Mouse (Mus musculus) CH12.LX (cell line): ENCODE results near the gene Tmem165. TPM values are rescaled to one million over a fixed set of nuclear protein-coding genes. Genes with fewer than 3 reads are reported as not detected.

Experiments used
- DNase-seq: peaks from one replicate; pipeline ENCODE4 v3.0.0-alpha.2; 2013; ENCODE audit errors: extremely low read depth
- H3K27ac ChIP-seq: 2 replicates; pipeline ENCODE4 v1.5.1; 2012; ENCODE audit warnings: low read depth, mild to moderate bottlenecking, control low read depth, moderate library complexity; ENCODE audit not compliant: insufficient read depth
- H3K27me3 ChIP-seq: replicated peaks from 2 replicates; pipeline ENCODE3; 2012; ENCODE audit warnings: inconsistent platforms
- H3K36me3 ChIP-seq, 2 experiments: replicated peaks in 1 of 2; 2 replicates each; pipeline versions ENCODE3 to v1.6.1; 2012; ENCODE audit warnings: inconsistent platforms in 1 of 2, low read length in 1 of 2, mild to moderate bottlenecking in 1 of 2, mixed read lengths in 1 of 2, moderate library complexity in 1 of 2; ENCODE audit not compliant: control insufficient read depth in 1 of 2, insufficient read depth in 1 of 2
- H3K4me1 ChIP-seq, 2 experiments: 2 replicates each; pipeline ENCODE4 v1.6.1; 2012; ENCODE audit warnings: inconsistent platforms in 1 of 2, moderate library complexity in 1 of 2; ENCODE audit not compliant: insufficient read depth in 2 of 2, control insufficient read depth in 1 of 2
- H3K4me2 ChIP-seq: 2 replicates; pipeline ENCODE4 v1.6.1; 2012; ENCODE audit warnings: low read depth, mild to moderate bottlenecking, control low read depth; ENCODE audit not compliant: poor library complexity, insufficient read depth, severe bottlenecking
- H3K4me3 ChIP-seq, 3 experiments: fragments of 150-350 bp in 1 of 3; sonication (generic) in 1 of 3; replicated peaks in 1 of 3; 2 replicates each; pipeline versions ENCODE3 to v1.5.1; 2011 to 2012; ENCODE audit warnings: low read depth in 2 of 3, low read length in 2 of 3, mild to moderate bottlenecking in 2 of 3, moderate library complexity in 2 of 3, control low read depth in 1 of 3, improper control_type of control experiment in 1 of 3, inconsistent platforms in 1 of 3, mixed read lengths in 1 of 3; ENCODE audit not compliant: poor library complexity in 1 of 3
- H3K79me2 ChIP-seq: replicated peaks from 2 replicates; pipeline ENCODE4 v1.6.1; 2012; ENCODE audit warnings: mild to moderate bottlenecking, moderate library complexity; ENCODE audit not compliant: control insufficient read depth, poor library complexity, insufficient read depth, severe bottlenecking; ENCODE audit errors: extremely low read depth
- H3K9ac ChIP-seq: 2 replicates; pipeline ENCODE4 v1.6.1; 2012; ENCODE audit warnings: low read depth, mild to moderate bottlenecking, control low read depth, moderate library complexity; ENCODE audit not compliant: insufficient read depth
- H3K9me3 ChIP-seq: replicated peaks from 2 replicates; pipeline ENCODE3; 2012; ENCODE audit warnings: low read length, inconsistent platforms, mixed read lengths
- CHD2 ChIP-seq: IDR thresholded peaks from 2 replicates; pipeline ENCODE4 v1.6.1; 2011; ENCODE audit warnings: low read length, improper control_type of control experiment
- CTCF ChIP-seq, 2 experiments: IDR thresholded peaks in 1 of 2; conservative IDR thresholded peaks in 1 of 2; 2 replicates each; pipeline ENCODE4 v1.5.1; 2011 to 2012; ENCODE audit warnings: low read depth in 2 of 2, low read length in 2 of 2, improper control_type of control experiment in 1 of 2, inconsistent platforms in 1 of 2, mild to moderate bottlenecking in 1 of 2, moderate library complexity in 1 of 2
- E2F4 ChIP-seq: IDR thresholded peaks from 2 replicates; pipeline ENCODE4 v1.6.1; 2011; ENCODE audit warnings: low read depth, low read length, improper control_type of control experiment; ENCODE audit not compliant: insufficient replicate concordance
- ELF1 ChIP-seq: IDR thresholded peaks from 2 replicates; pipeline ENCODE4 v1.6.1; 2014; ENCODE audit warnings: low read depth, mild to moderate bottlenecking, inconsistent platforms, low read length, improper control_type of control experiment
- GABPA ChIP-seq: IDR thresholded peaks from 2 replicates; pipeline ENCODE4 v1.6.1; 2012; ENCODE audit warnings: low read depth, low read length, improper control_type of control experiment, inconsistent platforms; ENCODE audit not compliant: insufficient replicate concordance
- JUN ChIP-seq: IDR thresholded peaks from 2 replicates; pipeline ENCODE4 v1.6.1; 2011; ENCODE audit warnings: low read depth, mild to moderate bottlenecking, low read length, improper control_type of control experiment, moderate library complexity; ENCODE audit not compliant: insufficient read depth
- KAT2A ChIP-seq: IDR thresholded peaks from 2 replicates; pipeline ENCODE4 v1.6.1; 2012; ENCODE audit warnings: low read length, improper control_type of control experiment, inconsistent platforms; ENCODE audit not compliant: insufficient replicate concordance
- MAX ChIP-seq: IDR thresholded peaks from 2 replicates; pipeline ENCODE4 v1.6.1; 2011; ENCODE audit warnings: low read length, improper control_type of control experiment
- MAZ ChIP-seq: IDR thresholded peaks from 2 replicates; pipeline ENCODE4 v1.6.1; 2012; ENCODE audit warnings: low read depth, mild to moderate bottlenecking, inconsistent platforms, low read length, improper control_type of control experiment, moderate library complexity
- MXI1 ChIP-seq: IDR thresholded peaks from 2 replicates; pipeline ENCODE4 v1.6.1; 2011; ENCODE audit warnings: mild to moderate bottlenecking, low read depth, low read length, improper control_type of control experiment
- MYC ChIP-seq: IDR thresholded peaks from 2 replicates; pipeline ENCODE4 v1.6.1; 2011; ENCODE audit warnings: low read depth, mild to moderate bottlenecking, improper control_type of control experiment, low read length
- NELFE ChIP-seq: IDR thresholded peaks from 2 replicates; pipeline ENCODE4 v1.6.1; 2011; ENCODE audit warnings: low read depth, low read length, improper control_type of control experiment
- PAX5 ChIP-seq: IDR thresholded peaks from 2 replicates; pipeline ENCODE4 v1.6.1; 2012; ENCODE audit warnings: low read length, inconsistent platforms, mixed read lengths
- POLR2A ChIP-seq: IDR thresholded peaks from 2 replicates; pipeline ENCODE4 v1.6.1; 2011; ENCODE audit warnings: low read depth, mild to moderate bottlenecking, improper control_type of control experiment, low read length
- POLR2AphosphoS2 ChIP-seq: IDR thresholded peaks from 2 replicates; pipeline ENCODE4 v1.6.1; 2011; ENCODE audit warnings: low read depth, low read length, improper control_type of control experiment
- RCOR1 ChIP-seq: conservative IDR thresholded peaks from 2 replicates; pipeline ENCODE4 v1.6.1; 2012; ENCODE audit warnings: low read depth, mild to moderate bottlenecking, inconsistent platforms, low read length, improper control_type of control experiment
- SIN3A ChIP-seq: IDR thresholded peaks from 2 replicates; pipeline ENCODE4 v1.6.1; 2012; ENCODE audit warnings: low read length, improper control_type of control experiment, inconsistent platforms
- TBP ChIP-seq: conservative IDR thresholded peaks from 2 replicates; pipeline ENCODE4 v1.6.1; 2011; ENCODE audit warnings: low read depth, low read length, improper control_type of control experiment
- UBTF ChIP-seq: IDR thresholded peaks from 2 replicates; pipeline ENCODE4 v1.6.1; 2012; ENCODE audit warnings: low read depth, mild to moderate bottlenecking, inconsistent platforms, low read length, improper control_type of control experiment, moderate library complexity
- USF1 ChIP-seq: IDR thresholded peaks from 2 replicates; pipeline ENCODE4 v1.6.1; 2014; ENCODE audit warnings: low read depth, mild to moderate bottlenecking, inconsistent platforms, low read length, improper control_type of control experiment
- ZMIZ1 ChIP-seq: IDR thresholded peaks from 2 replicates; pipeline ENCODE4 v1.6.1; 2012; ENCODE audit warnings: low read depth, mild to moderate bottlenecking, inconsistent platforms, low read length, improper control_type of control experiment
- dilution Hi-C: fragments of 300-500 bp; cut with MboI; formaldehyde crosslinking; loops from 2 replicates; pipeline ENCODE4 v1.14.3; 2020; ENCODE audit warnings: low sequenced_read_pairs; ENCODE audit not compliant: extremely low pct_unique_long_range_greater_than_20kb, extremely low pct_ligation_motif_present
- in situ Hi-C: fragments of 300-500 bp; cut with MboI; formaldehyde crosslinking; loops from 3 replicates; pipeline ENCODE4 v1.14.3; 2019; ENCODE audit warnings: low sequenced_read_pairs, low pct_ligation_motif_present, low pct_unique_long_range_greater_than_20kb, mixed read lengths
- polyA plus RNA-seq: library from polyadenylated mRNA; unstranded; fragments of >175 nt; gene quantifications from 2 replicates; pipeline ENCODE4 v1.2.1, GENCODE M21; 2012; ENCODE audit warnings: low read depth; ENCODE audit not compliant: insufficient read length
- total RNA-seq, 2 experiments: library from RNA; depleted of rRNA; stranded (reverse); fragments of 300-350 nt in 1 of 2; fragments of >200 nt in 1 of 2; gene quantifications; 2 replicates each; pipeline ENCODE4 v1.2.3; 2012 to 2014

The Tmem165 gene
- total and polyA plus RNA-seq, 3 experiments: 64.2 to 144 (median 96.2) TPM

GRCm38 (mm10) chr5:76216691-76217090, 33.0 kb downstream of the Tmem165 start:
- in situ Hi-C loops: no loop called here
- Histone ChIP-seq H3K4me1 (peaks cover 3% of the 10 kb centered on the region in 2 experiments; a peak in 2 of 4 replicates), H3K9ac (no peak overlapping the region), H3K27ac (no peak overlapping the region), H3K4me2 (no peak overlapping the region), H3K27me3 (no peaks in the 10 kb centered on the region), H3K4me3 (no peak overlapping the region), H3K36me3 (peaks cover 13 to 41% of the 10 kb centered on the region in 2 experiments), H3K9me3 (no peaks in the 10 kb centered on the region), H3K79me2 (no peaks in the 10 kb centered on the region)
- TF ChIP-seq UBTF (no peak), USF1 (no peak), MYC (no peak), TBP (no peak), JUN (no peak), ZMIZ1 (no peak), MXI1 (no peak), RCOR1 (no peak), E2F4 (no peak), KAT2A (no peak), NELFE (no peak), POLR2AphosphoS2 (no peak), PAX5 (no peak), CTCF (conservative IDR thresholded peaks at IDR 0.05 in 1 of 2, IDR thresholded peaks at IDR 0.05 in 1 of 2; ENCODE audit: low read depth in 2 of 2, low read length in 2 of 2) (no peak), POLR2A (no peak)
- no peak for DNase-seq
- dilution Hi-C loops: no loop called here

- Histone ChIP-seq H3K27ac (no peak overlapping the region), H3K36me3 (peaks cover 31 to 69% of the 10 kb centered on the region in 2 experiments), H3K4me1 (no peaks in the 10 kb centered on the region), H3K79me2 (no peaks in the 10 kb centered on the region), H3K9me3 (no peaks in the 10 kb centered on the region), H3K27me3 (no peaks in the 10 kb centered on the region), H3K4me3 (no peak overlapping the region), H3K9ac (no peak overlapping the region), H3K4me2 (no peak overlapping the region)
- no peak for DNase-seq
- in situ Hi-C loops: no loop called here
- dilution Hi-C loops: no loop called here
- no peak for TF ChIP-seq ELF1
- TF ChIP-seq UBTF: no peak
- no peak for TF ChIP-seq MAZ
- no peak for TF ChIP-seq KAT2A
- no peak for TF ChIP-seq SIN3A
- no peak for TF ChIP-seq GABPA
- TF ChIP-seq ZMIZ1: no peak
- no peak for TF ChIP-seq MYC
- TF ChIP-seq NELFE: no peak
- TF ChIP-seq MAX: no peak
- no peak for TF ChIP-seq CHD2
- no peak for TF ChIP-seq E2F4
These were observed 47.6 kb downstream of the Tmem165 start for GRCm38 (mm10) chr5:76231171-76231855.
